Mouse (Mus musculus): ENCODE results near the gene Zcchc7. TPM values are rescaled to one million over a fixed set of nuclear protein-coding genes. Genes with fewer than 3 reads are reported as not detected.

Gene Zcchc7
- total and polyA plus RNA-seq, 2 experiments from 2014 or later: 17.3 to 34.5 TPM

GRCm38 (mm10) chr4:44713554-44714051 is 42.1 kb upstream of the Zcchc7 start:
- peak overlapping the region; percentile 39; the same call in 1 of the 2 replicates for H3K4me2 ChIP-seq (ENCODE audit: low read depth, low read length, poor library complexity, severe bottlenecking)
- no peaks in the 10 kb centered on the region for H3K4me1 ChIP-seq (ENCODE audit: insufficient read depth, low read length)
- H3K9me3 ChIP-seq (ENCODE audit: low read length): no peaks in the 10 kb centered on the region
- ATAC-seq (ENCODE audit: low FRiP score) (no peak), DNase-seq (ENCODE audit: low spot score) (no peak)
- no peak for TF ChIP-seq CTCF (IDR thresholded peaks at IDR 0.05)
- 0 out of 2 replicates have a peak overlapping the region, but pooled peaks have one; percentile 8 for H3K9ac ChIP-seq (replicated peaks; ENCODE audit: low read length, poor library complexity, severe bottlenecking)
- peak overlapping the region; percentile 26; the same call in 1 of the 2 replicates for H3K27ac ChIP-seq (ENCODE audit: low read depth, low read length)
- no peaks in the 10 kb centered on the region for H3K36me3 ChIP-seq (ENCODE audit: insufficient read depth, low read length)
- WGBS: under 1% methylated on average over 19 of the region's 19 CpGs
- peak overlapping the region; percentile 10; the same call in 1 of the 2 replicates for H3K4me3 ChIP-seq (ENCODE audit: low read depth, low read length)
- peaks cover 68% of the 10 kb centered on the region for H3K27me3 ChIP-seq (ENCODE audit: insufficient read depth, low read length)

GRCm38 (mm10) chr4:44714111-44714621 is 41.5 kb upstream of the Zcchc7 start:
- Histone ChIP-seq H3K27ac (ENCODE audit: low read depth, low read length) (0 out of 2 replicates have a peak overlapping the region, but pooled peaks have one; percentile 26), H3K9me3 (ENCODE audit: low read length) (no peaks in the 10 kb centered on the region), H3K4me2 (ENCODE audit: low read depth, low read length, poor library complexity, severe bottlenecking) (peak overlapping the region; percentile 39; the same call in 1 of the 2 replicates), H3K4me3 (ENCODE audit: low read depth, low read length) (peak overlapping the region; percentile 10; the same call in 1 of the 2 replicates), H3K36me3 (ENCODE audit: insufficient read depth, low read length) (no peaks in the 10 kb centered on the region), H3K9ac (replicated peaks; ENCODE audit: low read length, poor library complexity, severe bottlenecking) (no peak overlapping the region), H3K27me3 (ENCODE audit: insufficient read depth, low read length) (peaks cover 65% of the 10 kb centered on the region), H3K4me1 (ENCODE audit: insufficient read depth, low read length) (no peaks in the 10 kb centered on the region)
- no peak for TF ChIP-seq CTCF (IDR thresholded peaks at IDR 0.05)
- no peak for ATAC-seq (ENCODE audit: low FRiP score)
- 1% methylated on average over 27 of the region's 27 CpGs for WGBS
- DNase-seq (ENCODE audit: low spot score): no peak

- no peak for ATAC-seq (ENCODE audit: low FRiP score)
Measured at GRCm38 (mm10) chr4:44715621-44716160, 40.0 kb upstream of the Zcchc7 start.

GRCm38 (mm10) chr4:44716391-44716790 is 39.3 kb upstream of the Zcchc7 start:
- H3K27me3 ChIP-seq (ENCODE audit: insufficient read depth, low read length): peaks cover 47% of the 10 kb centered on the region
- no peaks in the 10 kb centered on the region for H3K4me1 ChIP-seq (ENCODE audit: insufficient read depth, low read length)
- no peaks in the 10 kb centered on the region for H3K36me3 ChIP-seq (ENCODE audit: insufficient read depth, low read length)
- no peak overlapping the region for H3K9ac ChIP-seq (replicated peaks; ENCODE audit: low read length, poor library complexity, severe bottlenecking)
- H3K4me2 ChIP-seq (ENCODE audit: low read depth, low read length, poor library complexity, severe bottlenecking): no peak overlapping the region
- no peak for TF ChIP-seq CTCF (IDR thresholded peaks at IDR 0.05)
- 6% methylated on average over 10 of the region's 10 CpGs for WGBS
- DNase-seq (ENCODE audit: low spot score) (no peak), ATAC-seq (ENCODE audit: low FRiP score) (no peak)
- H3K4me3 ChIP-seq (ENCODE audit: low read depth, low read length): no peak overlapping the region
- H3K9me3 ChIP-seq (ENCODE audit: low read length): no peaks in the 10 kb centered on the region
- no peak overlapping the region for H3K27ac ChIP-seq (ENCODE audit: low read depth, low read length)

More at GRCm38 (mm10) chr4:44715621-44716160, 40.0 kb upstream of the Zcchc7 start:
- no peak overlapping the region for H3K4me3 ChIP-seq (ENCODE audit: low read depth, low read length)
- TF ChIP-seq CTCF (IDR thresholded peaks at IDR 0.05): no peak
- no peak overlapping the region for H3K27ac ChIP-seq (ENCODE audit: low read depth, low read length)
- no peaks in the 10 kb centered on the region for H3K4me1 ChIP-seq (ENCODE audit: insufficient read depth, low read length)
- peaks cover 54% of the 10 kb centered on the region for H3K27me3 ChIP-seq (ENCODE audit: insufficient read depth, low read length)
- H3K9ac ChIP-seq (replicated peaks; ENCODE audit: low read length, poor library complexity, severe bottlenecking): no peak overlapping the region
- H3K4me2 ChIP-seq (ENCODE audit: low read depth, low read length, poor library complexity, severe bottlenecking): no peak overlapping the region
- H3K36me3 ChIP-seq (ENCODE audit: insufficient read depth, low read length): no peaks in the 10 kb centered on the region
- DNase-seq (ENCODE audit: low spot score): no peak
- no peaks in the 10 kb centered on the region for H3K9me3 ChIP-seq (ENCODE audit: low read length)
- WGBS: 16% methylated on average over 3 of the region's 3 CpGs

GRCm38 (mm10) chr4:44717676-44718075 is 38.0 kb upstream of the Zcchc7 start:
- Histone ChIP-seq H3K4me3 (ENCODE audit: low read depth, low read length) (no peak overlapping the region), H3K27ac (ENCODE audit: low read depth, low read length) (no peak overlapping the region), H3K27me3 (ENCODE audit: insufficient read depth, low read length) (peaks cover 44% of the 10 kb centered on the region), H3K36me3 (ENCODE audit: insufficient read depth, low read length) (no peaks in the 10 kb centered on the region), H3K4me1 (ENCODE audit: insufficient read depth, low read length) (no peaks in the 10 kb centered on the region), H3K9ac (replicated peaks; ENCODE audit: low read length, poor library complexity, severe bottlenecking) (no peak overlapping the region), H3K4me2 (ENCODE audit: low read depth, low read length, poor library complexity, severe bottlenecking) (no peak overlapping the region), H3K9me3 (ENCODE audit: low read length) (no peaks in the 10 kb centered on the region)
- WGBS: 74% methylated on average over 3 of the region's 3 CpGs
- ATAC-seq (ENCODE audit: low FRiP score) (no peak), DNase-seq (ENCODE audit: low spot score) (no peak)
- no peak for TF ChIP-seq CTCF (IDR thresholded peaks at IDR 0.05)

- ATAC-seq (ENCODE audit: low FRiP score) (no peak), DNase-seq (ENCODE audit: low spot score) (no peak)
- peaks cover 32% of the 10 kb centered on the region for H3K27me3 ChIP-seq (ENCODE audit: insufficient read depth, low read length)
- H3K9me3 ChIP-seq (ENCODE audit: low read length): no peaks in the 10 kb centered on the region
- H3K4me3 ChIP-seq (ENCODE audit: low read depth, low read length): no peak overlapping the region
- no peaks in the 10 kb centered on the region for H3K4me1 ChIP-seq (ENCODE audit: insufficient read depth, low read length)
- H3K4me2 ChIP-seq (ENCODE audit: low read depth, low read length, poor library complexity, severe bottlenecking): no peak overlapping the region
- TF ChIP-seq CTCF (IDR thresholded peaks at IDR 0.05): no peak
- no peak overlapping the region for H3K9ac ChIP-seq (replicated peaks; ENCODE audit: low read length, poor library complexity, severe bottlenecking)
- H3K27ac ChIP-seq (ENCODE audit: low read depth, low read length): no peak overlapping the region
- no peaks in the 10 kb centered on the region for H3K36me3 ChIP-seq (ENCODE audit: insufficient read depth, low read length)
- WGBS: 93% methylated on average over 8 of the region's 8 CpGs
Measured at GRCm38 (mm10) chr4:44720046-44720445, 35.6 kb upstream of the Zcchc7 start.
